Mouse (Mus musculus) thymus, adult 2 months (tissue): Measurements from ENCODE around the gene Olfr911-ps1.

Experiments used
- CTCF ChIP-seq: fragments of 200-500 bp; IDR thresholded peaks from 2 replicates; pipeline ENCODE4 v1.5.1; 2012; ENCODE audit warnings: mild to moderate bottlenecking, control low read depth, low read length, moderate library complexity, borderline replicate concordance; ENCODE audit not compliant: control insufficient read depth, poor library complexity, insufficient read depth; ENCODE audit errors: extremely low read depth
- POLR2A ChIP-seq: fragments of 200-500 bp; IDR thresholded peaks from 2 replicates; pipeline ENCODE4 v1.6.1; 2012; ENCODE audit warnings: mild to moderate bottlenecking, low read length, control low read depth, moderate library complexity; ENCODE audit not compliant: control insufficient read depth, poor library complexity, insufficient read depth; ENCODE audit errors: extremely low read depth

- TF ChIP-seq CTCF (no peak), POLR2A (no peak)
Observed at GRCm38 (mm10) chr9:38537549-38537948, 16.2 kb downstream of the Olfr911-ps1 start, which contains the start of gene Olfr910.
